Mouse (Mus musculus): ENCODE data around the gene AK157302. TPM values are rescaled to one million over a fixed set of nuclear protein-coding genes. Genes with fewer than 3 reads are reported as not detected.
"Not testable (repeated sequence)": the region's sequence is repeated elsewhere in the genome, so short reads cannot be mapped to it uniquely, and the experiment has no call there.

AK157302 gene
- polyA plus RNA-seq, 1 experiment = 0.07 TPM

DNA sequence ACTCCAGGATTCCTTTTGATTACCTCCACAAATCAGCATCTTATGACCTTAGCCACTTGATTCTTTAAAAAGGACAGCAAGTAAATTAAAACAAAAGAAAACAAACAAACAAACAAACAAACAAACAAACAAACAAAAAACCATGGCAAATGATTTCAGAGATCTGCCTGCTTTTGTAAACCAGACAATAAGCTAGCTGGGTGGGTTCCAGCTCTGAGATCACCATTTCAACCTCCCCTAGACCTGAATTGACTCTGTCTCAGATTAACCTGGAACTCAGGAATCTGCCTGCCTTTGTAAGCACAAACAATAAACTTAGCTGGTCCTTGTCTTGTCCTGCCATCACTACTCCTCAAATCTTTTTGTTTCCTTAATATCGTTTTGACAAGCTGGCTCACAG is 8.1 kb upstream of the AK157302 start:
- DNase-seq = no peak
- Histone ChIP-seq H3K36me3 (ENCODE audit: control insufficient read depth, insufficient read depth, low read length) (no peaks in the 10 kb centered on the region), H3K27me3 (ENCODE audit: control insufficient read depth, insufficient read depth, low read length) (no peaks in the 10 kb centered on the region), H3K27ac (ENCODE audit: control insufficient read depth, insufficient read depth, low read length) (no peak overlapping the region), H3K4me1 (replicated peaks; ENCODE audit: control insufficient read depth, insufficient read depth, low read length) (no peaks in the 10 kb centered on the region), H3K4me3 (ENCODE audit: control insufficient read depth, insufficient read depth, low read length) (no peak overlapping the region)
- TF ChIP-seq POLR2A (IDR thresholded peaks at IDR 0.05; ENCODE audit: control insufficient read depth, extremely low read depth, insufficient read depth, low read length, poor library complexity) (no peak), CTCF (IDR thresholded peaks at IDR 0.05; ENCODE audit: borderline replicate concordance, control insufficient read depth, extremely low read depth, insufficient read depth, low read length, poor library complexity) (no peak)
- 100% methylated on average over 1 of the region's 1 CpGs for WGBS

GRCm38 (mm10) chr13:21492847-21493246 is 2.2 kb upstream of the AK157302 start:
- WGBS = 95% methylated on average over 5 of the region's 5 CpGs
- no peak overlapping the region for H3K27ac ChIP-seq (ENCODE audit: control insufficient read depth, insufficient read depth, low read length)

GRCm38 (mm10) chr13:21501182-21501581 is 6.2 kb downstream of the AK157302 start, which contains the start of gene Gm11273:
Gene Gm11273, minus strand, starts transcription at chr13:21501418.
- not testable (repeated sequence) for H3K4me3 ChIP-seq (ENCODE audit: control insufficient read depth, insufficient read depth, low read length); H3K36me3 ChIP-seq (ENCODE audit: control insufficient read depth, insufficient read depth, low read length); DNase-seq; H3K27ac ChIP-seq (ENCODE audit: control insufficient read depth, insufficient read depth, low read length); H3K27me3 ChIP-seq (ENCODE audit: control insufficient read depth, insufficient read depth, low read length); H3K4me1 ChIP-seq (replicated peaks; ENCODE audit: control insufficient read depth, insufficient read depth, low read length)
- WGBS = 97% methylated on average over 17 of the region's 17 CpGs

More at GRCm38 (mm10) chr13:21492847-21493246, 2.2 kb upstream of the AK157302 start:
- H3K4me1 ChIP-seq (replicated peaks; ENCODE audit: control insufficient read depth, insufficient read depth, low read length) = no peaks in the 10 kb centered on the region
- no peak overlapping the region for H3K4me3 ChIP-seq (ENCODE audit: control insufficient read depth, insufficient read depth, low read length)
- H3K27me3 ChIP-seq (ENCODE audit: control insufficient read depth, insufficient read depth, low read length) = no peaks in the 10 kb centered on the region
- H3K36me3 ChIP-seq (ENCODE audit: control insufficient read depth, insufficient read depth, low read length) = no peaks in the 10 kb centered on the region
- no peak for DNase-seq
- TF ChIP-seq CTCF (IDR thresholded peaks at IDR 0.05; ENCODE audit: borderline replicate concordance, control insufficient read depth, extremely low read depth, insufficient read depth, low read length, poor library complexity) (no peak), POLR2A (IDR thresholded peaks at IDR 0.05; ENCODE audit: control insufficient read depth, extremely low read depth, insufficient read depth, low read length, poor library complexity) (no peak)

GRCm38 (mm10) chr13:21502296-21502695 is 7.3 kb downstream of the AK157302 start:
- 91% methylated on average over 5 of the region's 5 CpGs for WGBS
- H3K4me1 ChIP-seq (replicated peaks; ENCODE audit: control insufficient read depth, insufficient read depth, low read length) = no peaks in the 10 kb centered on the region
- no peak for DNase-seq
- H3K36me3 ChIP-seq (ENCODE audit: control insufficient read depth, insufficient read depth, low read length) = no peaks in the 10 kb centered on the region
- H3K27me3 ChIP-seq (ENCODE audit: control insufficient read depth, insufficient read depth, low read length) = no peaks in the 10 kb centered on the region
- no peak for TF ChIP-seq POLR2A (IDR thresholded peaks at IDR 0.05; ENCODE audit: control insufficient read depth, extremely low read depth, insufficient read depth, low read length, poor library complexity)
- no peak for TF ChIP-seq CTCF (IDR thresholded peaks at IDR 0.05; ENCODE audit: borderline replicate concordance, control insufficient read depth, extremely low read depth, insufficient read depth, low read length, poor library complexity)
- H3K27ac ChIP-seq (ENCODE audit: control insufficient read depth, insufficient read depth, low read length) = no peak overlapping the region
- no peak overlapping the region for H3K4me3 ChIP-seq (ENCODE audit: control insufficient read depth, insufficient read depth, low read length)

- Histone ChIP-seq H3K4me3 (ENCODE audit: control insufficient read depth, insufficient read depth, low read length) (peak overlapping the region; percentile 80), H3K27me3 (ENCODE audit: control insufficient read depth, insufficient read depth, low read length) (no peaks in the 10 kb centered on the region), H3K4me1 (replicated peaks; ENCODE audit: control insufficient read depth, insufficient read depth, low read length) (no peaks in the 10 kb centered on the region), H3K27ac (ENCODE audit: control insufficient read depth, insufficient read depth, low read length) (peak overlapping the region; percentile 53), H3K36me3 (ENCODE audit: control insufficient read depth, insufficient read depth, low read length) (no peaks in the 10 kb centered on the region)
- peak; percentile 71 for DNase-seq
- TF ChIP-seq CTCF (IDR thresholded peaks at IDR 0.05; ENCODE audit: borderline replicate concordance, control insufficient read depth, extremely low read depth, insufficient read depth, low read length, poor library complexity) (0 out of 2 replicates have a peak, but pooled peaks have one; percentile 31), POLR2A (IDR thresholded peaks at IDR 0.05; ENCODE audit: control insufficient read depth, extremely low read depth, insufficient read depth, low read length, poor library complexity) (no peak)
- under 1% methylated on average over 21 of the region's 21 CpGs for WGBS
Observed at GRCm38 (mm10) chr13:21506221-21506649, 11.2 kb downstream of the AK157302 start.

GRCm38 (mm10) chr13:21530136-21530535 is 35.1 kb downstream of the AK157302 start:
- no peak for DNase-seq
- no peak for TF ChIP-seq POLR2A (IDR thresholded peaks at IDR 0.05; ENCODE audit: control insufficient read depth, extremely low read depth, insufficient read depth, low read length, poor library complexity)
- TF ChIP-seq CTCF (IDR thresholded peaks at IDR 0.05; ENCODE audit: borderline replicate concordance, control insufficient read depth, extremely low read depth, insufficient read depth, low read length, poor library complexity) = no peak
- H3K27ac ChIP-seq (ENCODE audit: control insufficient read depth, insufficient read depth, low read length) = no peak overlapping the region
- H3K36me3 ChIP-seq (ENCODE audit: control insufficient read depth, insufficient read depth, low read length) = peaks cover 3% of the 10 kb centered on the region; the same call in 1 of the 2 replicates
- 32% methylated on average over 7 of the region's 7 CpGs for WGBS
- H3K4me1 ChIP-seq (replicated peaks; ENCODE audit: control insufficient read depth, insufficient read depth, low read length) = peaks cover 2% of the 10 kb centered on the region; the same call in 1 of the 2 replicates
- no peaks in the 10 kb centered on the region for H3K27me3 ChIP-seq (ENCODE audit: control insufficient read depth, insufficient read depth, low read length)
- H3K4me3 ChIP-seq (ENCODE audit: control insufficient read depth, insufficient read depth, low read length) = no peak overlapping the region

DNA sequence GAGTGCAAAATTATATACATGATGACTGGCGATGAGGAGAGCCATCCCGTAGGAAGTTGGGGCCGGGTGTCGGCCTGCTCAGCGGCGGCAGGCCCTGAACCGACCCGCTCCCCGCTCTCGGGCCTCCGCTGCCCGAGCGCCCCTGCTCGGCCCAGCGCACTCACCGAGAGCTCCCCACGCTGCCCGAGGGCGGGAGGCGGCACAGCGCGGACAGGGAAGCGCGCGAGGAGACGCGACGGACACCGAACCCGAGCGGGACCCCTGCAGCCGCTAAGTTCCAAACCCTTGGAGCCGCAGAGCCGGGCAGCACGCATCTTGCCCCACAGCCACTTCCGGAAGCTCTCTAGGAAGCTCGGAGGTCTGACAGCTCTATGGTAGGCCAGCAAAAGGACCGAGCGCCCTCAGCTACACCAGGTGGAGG is 35.8 kb downstream of the AK157302 start, which contains the start of gene Zkscan8:
Zkscan8 (minus strand) TSS at position 340 of the 421 bp plus-strand sequence.
- Histone ChIP-seq H3K27me3 (ENCODE audit: control insufficient read depth, insufficient read depth, low read length) (no peaks in the 10 kb centered on the region), H3K4me1 (replicated peaks; ENCODE audit: control insufficient read depth, insufficient read depth, low read length) (peaks cover 2% of the 10 kb centered on the region; the same call in 1 of the 2 replicates), H3K27ac (ENCODE audit: control insufficient read depth, insufficient read depth, low read length) (no peak within 1 kb of the TSS), H3K4me3 (ENCODE audit: control insufficient read depth, insufficient read depth, low read length) (peak within 1 kb of the TSS; percentile 62), H3K36me3 (ENCODE audit: control insufficient read depth, insufficient read depth, low read length) (peaks cover 1% of the 10 kb centered on the region; the same call in 1 of the 2 replicates)
- no peak for TF ChIP-seq POLR2A (IDR thresholded peaks at IDR 0.05; ENCODE audit: control insufficient read depth, extremely low read depth, insufficient read depth, low read length, poor library complexity)
- TF ChIP-seq CTCF (IDR thresholded peaks at IDR 0.05; ENCODE audit: borderline replicate concordance, control insufficient read depth, extremely low read depth, insufficient read depth, low read length, poor library complexity) = no peak
- under 1% methylated on average over 39 of the region's 39 CpGs for WGBS
- peak; percentile 92 for DNase-seq

Measured in thymus, adult 2 months (tissue).